Mouse (Mus musculus) skeletal muscle tissue, adult 2 months (tissue): Measurements from ENCODE around the gene Ribc1.

Experiments
- DNase-seq: peaks from one replicate; pipeline ENCODE4 v3.0.0-alpha.2; 2012; ENCODE audit warnings: low read depth, low spot score

Gene Ribc1

GRCm38 (mm10) chrX:152016151-152017145 is at the start of gene Ribc1, which contains the start of gene Smc1a:
Ribc1 (minus strand) TSS chrX:152016295.
Smc1a (plus strand) TSS chrX:152016428.
- peak; percentile 93 for DNase-seq

- no peak for DNase-seq
These were observed 49.6 kb upstream of the Ribc1 start for GRCm38 (mm10) chrX:152065674-152066073.

GRCm38 (mm10) chrX:152054094-152054493 is 38.0 kb upstream of the Ribc1 start:
- DNase-seq: no peak

GRCm38 (mm10) chrX:152052546-152052945 is 36.5 kb upstream of the Ribc1 start:
- DNase-seq: no peak

- no peak for DNase-seq
These were observed 31.1 kb upstream of the Ribc1 start for GRCm38 (mm10) chrX:152047230-152047629.

GRCm38 (mm10) chrX:152039865-152040264 is 23.8 kb upstream of the Ribc1 start:
- no peak for DNase-seq

GRCm38 (mm10) chrX:152019294-152019693 is 3.2 kb upstream of the Ribc1 start:
- no peak for DNase-seq

- no peak for DNase-seq
These were observed 1.1 kb upstream of the Ribc1 start for GRCm38 (mm10) chrX:152017186-152017585.

GRCm38 (mm10) chrX:152015752-152016150 is 344 bp downstream of the Ribc1 start:
- DNase-seq: no peak

- DNase-seq: no peak
These were observed 8.2 kb downstream of the Ribc1 start for GRCm38 (mm10) chrX:152007863-152008262.

GRCm38 (mm10) chrX:152002865-152003264 is 13.2 kb downstream of the Ribc1 start:
- DNase-seq: no peak

- peak; percentile 81 for DNase-seq
These were observed 14.1 kb downstream of the Ribc1 start, which contains the start of gene Hsd17b10 for GRCm38 (mm10) chrX:152001737-152002710. Hsd17b10 (plus strand) TSS chrX:152001845.

- DNase-seq: no peak
These were observed 14.9 kb downstream of the Ribc1 start for GRCm38 (mm10) chrX:152001182-152001684.

GRCm38 (mm10) chrX:151999006-151999710 is 16.9 kb downstream of the Ribc1 start:
- DNase-seq: no peak
